Mouse (Mus musculus): ENCODE data around the gene Lrrk1. TPM values are rescaled to one million over a fixed set of nuclear protein-coding genes. Genes with fewer than 3 reads are reported as not detected.

The Lrrk1 gene
- total RNA-seq, 1 experiment = 7.4 TPM

DNA sequence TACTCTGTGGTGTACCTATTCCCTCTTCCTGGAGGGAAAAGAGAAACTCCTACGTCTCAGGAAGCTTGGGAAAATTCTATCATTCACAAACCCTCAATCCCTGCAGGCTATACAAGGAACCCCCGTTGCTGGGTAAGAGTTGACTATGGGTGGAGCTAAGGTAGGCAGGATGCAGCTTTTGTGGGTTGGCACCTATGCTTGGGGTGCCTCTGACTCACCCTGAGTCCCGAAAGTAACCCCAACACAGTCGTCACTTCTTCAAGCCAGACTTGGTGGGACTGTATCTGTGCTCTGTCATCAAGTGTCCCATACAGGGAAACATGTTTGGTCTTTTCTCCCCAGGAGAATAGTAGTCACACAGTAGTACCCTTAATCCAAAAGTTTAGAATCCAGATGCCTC, 86.7 kb downstream of the Lrrk1 start:
- H3K9me3 ChIP-seq (ENCODE audit: control insufficient read depth, insufficient read depth, low read depth, low read length) = no peaks in the 10 kb centered on the region
- in situ Hi-C loops (cut with MboI; ENCODE audit: low sequenced_read_pairs in 2 of 2, unreplicated experiment in 2 of 2) = loop anchor here (5.0 to 25.0 kb wide), 4 partner anchors 189 to 363 kb away; partner anchors contain the start of gene Chsy1 (in 1 of the 2)
- H3K36me3 ChIP-seq (ENCODE audit: control insufficient read depth, insufficient read depth, low read length, poor library complexity, severe bottlenecking) = no peaks in the 10 kb centered on the region
- H3K27ac ChIP-seq (ENCODE audit: insufficient read depth, low read depth, low read length, poor library complexity, severe bottlenecking) = no peak overlapping the region
- H3K9ac ChIP-seq (ENCODE audit: insufficient read depth, low read depth, low read length, poor library complexity, severe bottlenecking) = no peak overlapping the region
- no peak overlapping the region for H3K4me3 ChIP-seq (ENCODE audit: insufficient read depth in 1 of 2, low read depth in 1 of 2, low read length in 2 of 2, poor library complexity in 1 of 2, severe bottlenecking in 1 of 2)
- no peaks in the 10 kb centered on the region for H3K4me1 ChIP-seq (ENCODE audit: control insufficient read depth in 2 of 2, insufficient read depth in 2 of 2, low read length in 2 of 2, poor library complexity in 1 of 2)
- TF ChIP-seq MAFK (IDR thresholded peaks at IDR 0.05; ENCODE audit: insufficient read depth, low read depth, low read length) (no peak), HCFC1 (IDR thresholded peaks at IDR 0.05; ENCODE audit: borderline replicate concordance, insufficient read depth, low read length) (no peak), ZNF384 (IDR thresholded peaks at IDR 0.05; ENCODE audit: low read depth, low read length) (no peak), ZC3H11A (IDR thresholded peaks at IDR 0.05; ENCODE audit: borderline replicate concordance, low read depth, low read length) (no peak), CHD2 (IDR thresholded peaks at IDR 0.05; ENCODE audit: low read depth, low read length) (no peak)
- DNase-seq (ENCODE audit: low read depth, low spot score) = no peak

DNA sequence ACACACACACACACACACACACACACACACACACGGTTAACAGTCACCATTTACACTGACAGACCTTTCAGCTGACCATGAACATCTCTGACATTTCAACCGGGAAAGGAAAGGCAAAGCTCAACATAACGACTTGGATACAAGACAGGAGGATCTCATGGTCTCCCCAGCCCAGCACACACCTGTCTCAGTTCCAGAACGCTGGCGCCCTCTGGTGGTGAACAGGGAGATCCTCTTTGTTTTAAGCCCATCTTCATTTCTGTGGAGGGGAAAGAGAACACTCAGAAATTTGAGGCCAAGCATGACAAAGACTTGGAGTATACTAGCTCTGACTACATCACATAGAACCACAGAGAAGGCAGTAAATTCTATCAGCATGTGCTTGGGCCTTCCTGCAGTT, 87.5 kb downstream of the Lrrk1 start:
- no peak overlapping the region for H3K27ac ChIP-seq (ENCODE audit: insufficient read depth, low read depth, low read length, poor library complexity, severe bottlenecking)
- no peak overlapping the region for H3K9ac ChIP-seq (ENCODE audit: insufficient read depth, low read depth, low read length, poor library complexity, severe bottlenecking)
- no peaks in the 10 kb centered on the region for H3K9me3 ChIP-seq (ENCODE audit: control insufficient read depth, insufficient read depth, low read depth, low read length)
- no peaks in the 10 kb centered on the region for H3K4me1 ChIP-seq (ENCODE audit: control insufficient read depth in 2 of 2, insufficient read depth in 2 of 2, low read length in 2 of 2, poor library complexity in 1 of 2)
- in situ Hi-C loops (cut with MboI; ENCODE audit: low sequenced_read_pairs in 2 of 2, unreplicated experiment in 2 of 2) = loop anchor here (5.0 to 25.0 kb wide), 4 partner anchors 188 to 364 kb away; partner anchors contain the start of gene Chsy1 (in 1 of the 2)
- DNase-seq (ENCODE audit: low read depth, low spot score) = peak; percentile 87
- TF ChIP-seq ZC3H11A (IDR thresholded peaks at IDR 0.05; ENCODE audit: borderline replicate concordance, low read depth, low read length) = peak; percentile 86
- no peak for TF ChIP-seq ZNF384 (IDR thresholded peaks at IDR 0.05; ENCODE audit: low read depth, low read length)
- no peaks in the 10 kb centered on the region for H3K36me3 ChIP-seq (ENCODE audit: control insufficient read depth, insufficient read depth, low read length, poor library complexity, severe bottlenecking)
- no peak overlapping the region for H3K4me3 ChIP-seq (ENCODE audit: insufficient read depth in 1 of 2, low read depth in 1 of 2, low read length in 2 of 2, poor library complexity in 1 of 2, severe bottlenecking in 1 of 2)

DNA sequence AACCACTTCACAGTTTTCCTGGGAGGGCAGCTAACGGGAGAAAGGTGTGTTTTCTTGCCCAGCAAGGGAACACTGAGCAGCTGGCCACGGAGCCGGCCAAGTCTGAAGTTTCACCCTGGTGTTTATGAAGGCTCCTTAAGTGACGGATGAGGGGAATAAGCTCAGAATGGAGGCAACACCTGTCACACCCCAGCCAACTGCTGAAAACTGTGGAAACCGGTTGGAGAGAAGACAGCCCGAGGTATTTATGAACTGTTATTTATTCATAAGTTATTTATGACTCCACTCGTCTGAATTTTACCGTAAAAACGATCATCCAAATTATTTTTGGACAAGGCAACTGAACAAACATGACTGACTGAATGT, 90.5 kb downstream of the Lrrk1 start:
- Histone ChIP-seq H3K27ac (ENCODE audit: insufficient read depth, low read depth, low read length, poor library complexity, severe bottlenecking) (no peak overlapping the region), H3K4me1 (ENCODE audit: control insufficient read depth in 2 of 2, insufficient read depth in 2 of 2, low read length in 2 of 2, poor library complexity in 1 of 2) (0 out of 4 replicates have a peak, but pooled peaks cover 0 to 3% of the 10 kb centered on the region in 2 experiments), H3K9ac (ENCODE audit: insufficient read depth, low read depth, low read length, poor library complexity, severe bottlenecking) (no peak overlapping the region), H3K9me3 (ENCODE audit: control insufficient read depth, insufficient read depth, low read depth, low read length) (no peaks in the 10 kb centered on the region), H3K36me3 (ENCODE audit: control insufficient read depth, insufficient read depth, low read length, poor library complexity, severe bottlenecking) (no peaks in the 10 kb centered on the region), H3K4me3 (ENCODE audit: insufficient read depth in 1 of 2, low read depth in 1 of 2, low read length in 2 of 2, poor library complexity in 1 of 2, severe bottlenecking in 1 of 2) (no peak overlapping the region)
- no peak for TF ChIP-seq CHD2 (IDR thresholded peaks at IDR 0.05; ENCODE audit: low read depth, low read length)
- no peak for TF ChIP-seq MAFK (IDR thresholded peaks at IDR 0.05; ENCODE audit: insufficient read depth, low read depth, low read length)
- no peak for TF ChIP-seq HCFC1 (IDR thresholded peaks at IDR 0.05; ENCODE audit: borderline replicate concordance, insufficient read depth, low read length)
- no peak for TF ChIP-seq ZNF384 (IDR thresholded peaks at IDR 0.05; ENCODE audit: low read depth, low read length)
- TF ChIP-seq ZC3H11A (IDR thresholded peaks at IDR 0.05; ENCODE audit: borderline replicate concordance, low read depth, low read length) = no peak
- in situ Hi-C loops (cut with MboI; ENCODE audit: low sequenced_read_pairs in 2 of 2, unreplicated experiment in 2 of 2) = no loop called here
- DNase-seq (ENCODE audit: low read depth, low spot score) = no peak

DNA sequence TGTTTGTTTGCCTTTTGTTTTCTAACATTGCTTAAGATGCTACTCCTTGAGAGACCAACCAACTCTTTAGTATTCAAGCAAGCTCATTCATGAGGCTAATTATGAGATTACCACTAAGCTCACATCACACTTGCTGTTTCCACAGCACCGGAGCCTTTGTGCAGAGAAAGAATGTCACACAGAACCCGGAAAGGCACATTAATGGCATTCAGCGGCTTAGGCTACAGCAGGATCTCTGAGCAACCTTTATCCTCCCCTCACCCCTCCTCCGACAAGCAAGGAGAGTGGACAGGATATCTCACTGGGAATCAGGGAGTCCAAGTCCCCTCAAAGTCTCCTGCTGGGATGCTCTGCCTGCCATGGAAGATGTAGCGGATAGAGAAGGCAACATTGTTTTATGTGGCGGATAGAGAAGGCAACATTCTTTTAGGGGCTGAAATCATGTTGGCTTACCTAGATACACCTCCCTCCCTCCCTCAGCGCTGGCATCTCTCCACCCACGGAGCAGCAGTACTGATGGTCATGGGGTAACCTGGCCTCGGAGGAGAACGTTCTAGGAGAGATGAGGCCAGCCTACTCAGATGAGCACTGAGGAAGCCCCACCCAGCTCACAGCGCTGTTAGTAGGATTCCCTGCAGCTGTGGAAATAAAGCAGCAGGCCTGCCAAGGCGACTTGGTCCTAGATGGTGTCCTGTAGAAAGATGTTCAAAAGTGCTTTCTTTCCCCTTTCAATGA, 91.1 kb downstream of the Lrrk1 start:
- DNase-seq (ENCODE audit: low read depth, low spot score) = no peak
- no peaks in the 10 kb centered on the region for H3K36me3 ChIP-seq (ENCODE audit: control insufficient read depth, insufficient read depth, low read length, poor library complexity, severe bottlenecking)
- H3K9ac ChIP-seq (ENCODE audit: insufficient read depth, low read depth, low read length, poor library complexity, severe bottlenecking) = no peak overlapping the region
- TF ChIP-seq CHD2 (IDR thresholded peaks at IDR 0.05; ENCODE audit: low read depth, low read length) = no peak
- no peak for TF ChIP-seq HCFC1 (IDR thresholded peaks at IDR 0.05; ENCODE audit: borderline replicate concordance, insufficient read depth, low read length)
- no peak for TF ChIP-seq MAFK (IDR thresholded peaks at IDR 0.05; ENCODE audit: insufficient read depth, low read depth, low read length)
- no peak for TF ChIP-seq ZC3H11A (IDR thresholded peaks at IDR 0.05; ENCODE audit: borderline replicate concordance, low read depth, low read length)
- TF ChIP-seq ZNF384 (IDR thresholded peaks at IDR 0.05; ENCODE audit: low read depth, low read length) = no peak
- H3K9me3 ChIP-seq (ENCODE audit: control insufficient read depth, insufficient read depth, low read depth, low read length) = no peaks in the 10 kb centered on the region
- H3K4me3 ChIP-seq (ENCODE audit: insufficient read depth in 1 of 2, low read depth in 1 of 2, low read length in 2 of 2, poor library complexity in 1 of 2, severe bottlenecking in 1 of 2) = no peak overlapping the region
- no peak overlapping the region for H3K27ac ChIP-seq (ENCODE audit: insufficient read depth, low read depth, low read length, poor library complexity, severe bottlenecking)
- in situ Hi-C loops (cut with MboI; ENCODE audit: low sequenced_read_pairs in 2 of 2, unreplicated experiment in 2 of 2) = no loop called here
- H3K4me1 ChIP-seq (ENCODE audit: control insufficient read depth in 2 of 2, insufficient read depth in 2 of 2, low read length in 2 of 2, poor library complexity in 1 of 2) = peaks cover 0 to 7% of the 10 kb centered on the region in 2 experiments; a peak in 1 of 4 replicates

Data from ES-E14 (cell line).